Mouse (Mus musculus): ENCODE results near the gene Prkch. TPM values are rescaled to one million over a fixed set of nuclear protein-coding genes. Genes with fewer than 3 reads are reported as not detected.

Prkch gene
- polyA plus RNA-seq (2014; fragmentation: Illumina TruSeq; extraction: RNeasy Lipid Tissue Mini Kit (QIAGEN cat#74804); ENCODE audit: low read depth, low replicate concordance), result 7.9 TPM

GRCm38 (mm10) chr12:73584610-73585240, at the start of gene Prkch:
TSS of gene Prkch (plus strand) at chr12:73584796.

GRCm38 (mm10) chr12:73546086-73546711, 38.4 kb upstream of the Prkch start, which contains the start of gene Tmem30b:
TSS of gene Tmem30b (minus strand) at chr12:73546392.

Other genes with a start within 250 kb of the Prkch start
- gene Tmem30b, start 38.4 kb upstream of the Prkch start, polyA plus RNA-seq (2014; fragmentation: Illumina TruSeq; extraction: RNeasy Lipid Tissue Mini Kit (QIAGEN cat#74804); ENCODE audit: low read depth, low replicate concordance), result not detected

Measured in adrenal gland, adult 10 weeks (tissue).